Mouse (Mus musculus) hindbrain, embryonic 10.5 days (tissue): ENCODE results near the gene Igflr1. TPM values are rescaled to one million over a fixed set of nuclear protein-coding genes. Genes with fewer than 3 reads are reported as not detected.
A peak's percentile ranks its signal among the peaks of the same experiment; 100 is the strongest.

Experiments used
- DNase-seq: peaks from one replicate; pipeline ENCODE4 v3.0.0-alpha.2; 2017; ENCODE audit warnings: low spot score
- H3K27ac ChIP-seq: fragments of 300-500 bp; sonication (generic); 2 replicates; pipeline ENCODE4 v1.5.1; 2016; ENCODE audit warnings: mild to moderate bottlenecking, moderate library complexity
- H3K27me3 ChIP-seq: fragments of 300-500 bp; sonication (generic); 2 replicates; pipeline ENCODE4 v1.6.1; 2016; ENCODE audit warnings: mild to moderate bottlenecking; ENCODE audit not compliant: poor library complexity, insufficient read depth, severe bottlenecking
- H3K36me3 ChIP-seq: fragments of 300-500 bp; sonication (generic); 2 replicates; pipeline ENCODE4 v1.6.1; 2016; ENCODE audit warnings: mild to moderate bottlenecking, moderate library complexity
- H3K4me1 ChIP-seq: fragments of 300-500 bp; sonication (generic); replicated peaks from 2 replicates; pipeline ENCODE4 v1.6.1; 2016; ENCODE audit warnings: mild to moderate bottlenecking
- H3K4me3 ChIP-seq: fragments of 300-500 bp; sonication (generic); 2 replicates; pipeline ENCODE4 v1.5.1; 2016; ENCODE audit warnings: mild to moderate bottlenecking, moderate library complexity
- H3K9me3 ChIP-seq: fragments of 300-500 bp; sonication (generic); 2 replicates; pipeline ENCODE4 v1.6.1; 2016; ENCODE audit warnings: mild to moderate bottlenecking, moderate library complexity
- WGBS: fragments of 180-500 bp; shearing (Covaris S2); methylation state at CpG from one replicate; pipeline ENCODE4 v1.1.7; 2016; 5-methylcytosine and 5-hydroxymethylcytosine counted together
- polyA plus RNA-seq: library from polyadenylated mRNA; unstranded; fragments of >200 nt; fragmentation: Nextera tagmentation; extraction: Ambion mirVana; gene quantifications from 2 replicates; pipeline ENCODE4 v1.2.1, GENCODE M21; 2016

The Igflr1 gene
- polyA plus RNA-seq, 1 experiment from 2014 or later, result 6.7 TPM

GRCm38 (mm10) chr7:30534633-30535577 lies 30.3 kb upstream of the Igflr1 start, which contains the start of gene Arhgap33:
TSS of gene Arhgap33 (minus strand) at chr7:30535060.
- H3K36me3 ChIP-seq, result peaks cover 51% of the 10 kb centered on the region
- H3K9me3 ChIP-seq, result no peaks in the 10 kb centered on the region
- peak within 1 kb of the TSS; percentile 78 for H3K4me3 ChIP-seq
- H3K27me3 ChIP-seq, result peaks cover 21% of the 10 kb centered on the region; the same call in 1 of the 2 replicates
- H3K4me1 ChIP-seq, result peaks cover 45% of the 10 kb centered on the region
- peak; percentile 98 for DNase-seq
- under 1% methylated on average over 83 of the region's 84 CpGs for WGBS
- peak within 1 kb of the TSS; percentile 97 for H3K27ac ChIP-seq

DNA sequence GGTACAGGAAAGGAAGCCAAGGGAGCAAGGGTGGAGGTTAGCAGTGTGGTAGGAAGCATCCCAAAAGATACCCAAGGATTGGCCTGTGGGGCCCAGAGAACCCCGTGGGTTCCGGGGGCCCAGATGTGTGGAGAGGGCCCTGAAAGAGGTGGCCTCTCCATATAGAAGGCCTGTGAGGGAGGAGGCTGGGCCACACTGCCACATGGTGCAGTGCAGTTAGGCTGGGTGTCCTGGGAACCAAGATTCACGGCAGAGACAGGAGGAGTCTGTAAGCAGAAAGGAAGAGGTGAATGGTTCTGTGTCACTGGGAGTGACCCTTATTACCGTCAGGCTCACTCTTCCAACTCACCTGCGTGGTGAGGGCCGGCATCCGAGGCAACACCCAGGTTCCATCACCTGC lies 24.7 kb upstream of the Igflr1 start:
- no peak overlapping the region for H3K4me3 ChIP-seq
- H3K9me3 ChIP-seq, result no peaks in the 10 kb centered on the region
- peaks cover 66% of the 10 kb centered on the region for H3K36me3 ChIP-seq
- WGBS, result 88% methylated on average over 7 of the region's 7 CpGs
- no peaks in the 10 kb centered on the region for H3K27me3 ChIP-seq
- H3K4me1 ChIP-seq, result peaks cover 5% of the 10 kb centered on the region
- no peak overlapping the region for H3K27ac ChIP-seq
- DNase-seq, result no peak

DNA sequence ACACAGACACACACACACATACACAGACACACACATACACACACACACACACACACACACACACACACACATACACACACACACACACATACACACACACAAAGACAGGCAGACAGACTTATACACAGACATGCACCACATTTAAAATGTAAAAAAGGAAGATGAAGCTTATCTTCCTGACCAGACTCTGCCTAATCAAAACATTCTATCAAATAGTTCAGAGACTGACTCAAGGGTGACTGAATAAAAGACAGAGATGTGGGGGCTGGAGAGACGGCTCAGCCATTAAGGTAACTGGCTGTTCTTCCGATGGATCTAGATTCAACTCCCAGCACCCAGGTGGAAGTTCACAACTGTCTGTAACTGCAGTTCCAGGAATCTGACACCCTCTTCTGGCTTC lies 20.9 kb upstream of the Igflr1 start:
- Histone ChIP-seq H3K27me3 (no peaks in the 10 kb centered on the region), H3K9me3 (no peaks in the 10 kb centered on the region), H3K4me1 (no peaks in the 10 kb centered on the region), H3K27ac (no peak overlapping the region), H3K36me3 (peaks cover 88% of the 10 kb centered on the region), H3K4me3 (no peak overlapping the region)
- DNase-seq, result no peak
- WGBS, result 95% methylated on average over 2 of the region's 2 CpGs

- Histone ChIP-seq H3K9me3 (no peaks in the 10 kb centered on the region), H3K36me3 (peaks cover 50% of the 10 kb centered on the region), H3K27me3 (peaks cover 6% of the 10 kb centered on the region; the same call in 1 of the 2 replicates), H3K4me3 (no peak overlapping the region), H3K27ac (no peak overlapping the region), H3K4me1 (peaks cover 19% of the 10 kb centered on the region)
- DNase-seq, result no peak
- WGBS, result 92% methylated on average over 2 of the region's 2 CpGs
Observed at GRCm38 (mm10) chr7:30549880-30550279, 15.3 kb upstream of the Igflr1 start.

DNA sequence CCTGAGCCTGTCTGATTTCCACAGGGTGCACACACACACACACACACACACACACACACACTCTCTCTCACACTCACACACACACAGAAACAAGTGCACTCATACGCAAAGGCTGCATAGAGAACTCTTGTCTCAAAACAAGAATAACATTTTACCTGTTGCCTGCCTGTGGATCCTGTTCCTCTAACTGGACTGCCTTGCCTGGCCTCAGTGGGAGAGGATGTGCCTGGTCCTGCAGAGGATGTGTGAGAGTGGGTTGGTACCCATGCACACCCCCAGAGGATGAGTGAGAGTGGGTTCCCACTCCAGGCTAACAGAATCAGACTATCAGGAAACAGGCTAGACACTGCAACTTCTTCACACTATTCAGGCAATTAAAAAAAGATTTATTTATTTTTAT lies 14.6 kb upstream of the Igflr1 start:
- Histone ChIP-seq H3K27ac (no peak overlapping the region), H3K27me3 (peaks cover 6% of the 10 kb centered on the region; the same call in 1 of the 2 replicates), H3K4me1 (peaks cover 19% of the 10 kb centered on the region), H3K36me3 (peaks cover 54% of the 10 kb centered on the region), H3K9me3 (no peaks in the 10 kb centered on the region), H3K4me3 (no peak overlapping the region)
- no peak for DNase-seq
- 94% methylated on average over 1 of the region's 1 CpGs for WGBS

DNA sequence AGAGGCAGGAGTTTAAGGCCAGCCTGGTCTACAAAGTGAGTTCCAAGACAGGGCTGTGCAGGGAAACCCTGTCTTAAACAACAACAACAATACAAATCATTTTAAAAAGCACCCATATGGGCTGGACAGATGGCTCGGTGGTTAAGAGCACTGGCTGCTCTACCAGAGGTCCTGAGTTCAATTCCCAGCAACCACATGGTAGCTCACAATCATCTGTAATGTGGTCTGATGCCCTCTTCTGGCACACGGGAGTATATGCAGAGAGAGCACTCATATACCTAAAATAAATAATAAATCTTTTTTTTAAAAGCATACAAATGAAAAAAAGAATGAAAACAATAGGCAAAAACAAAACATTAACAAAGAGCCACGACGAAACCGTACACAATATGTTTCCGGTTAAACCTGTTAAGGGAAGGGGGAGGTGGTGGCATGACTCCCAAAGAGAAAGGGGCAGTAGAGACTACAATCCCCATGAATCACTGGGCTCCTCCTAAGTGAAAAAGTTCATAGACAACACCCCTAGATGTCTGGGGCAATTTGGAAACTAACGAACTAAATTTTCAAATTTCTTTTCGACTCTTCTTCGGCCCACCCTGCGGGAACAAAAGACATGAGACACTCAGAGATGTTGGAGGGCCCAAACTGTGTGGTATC lies 13.7 kb upstream of the Igflr1 start:
- Histone ChIP-seq H3K4me3 (peak overlapping the region; percentile 68), H3K27me3 (peaks cover 6% of the 10 kb centered on the region; the same call in 1 of the 2 replicates), H3K9me3 (no peaks in the 10 kb centered on the region), H3K4me1 (peaks cover 19% of the 10 kb centered on the region), H3K36me3 (peaks cover 54% of the 10 kb centered on the region), H3K27ac (peak overlapping the region; percentile 96)
- 3% methylated on average over 10 of the region's 10 CpGs for WGBS
- no peak for DNase-seq

- peaks cover 6% of the 10 kb centered on the region; the same call in 1 of the 2 replicates for H3K27me3 ChIP-seq
- peak within 1 kb of the TSS; percentile 68 for H3K4me3 ChIP-seq
- peaks cover 19% of the 10 kb centered on the region for H3K4me1 ChIP-seq
- peak; percentile 95 for DNase-seq
- peaks cover 56% of the 10 kb centered on the region for H3K36me3 ChIP-seq
- under 1% methylated on average over 44 of the region's 44 CpGs for WGBS
- peak within 1 kb of the TSS; percentile 96 for H3K27ac ChIP-seq
- H3K9me3 ChIP-seq, result no peaks in the 10 kb centered on the region
Observed at GRCm38 (mm10) chr7:30552102-30553020, 12.9 kb upstream of the Igflr1 start, which contains the start of the genes Hspb6 and Proser3. TSS of gene Hspb6 (plus strand) at chr7:30552178. TSS of gene Proser3 (minus strand) at chr7:30552299.

DNA sequence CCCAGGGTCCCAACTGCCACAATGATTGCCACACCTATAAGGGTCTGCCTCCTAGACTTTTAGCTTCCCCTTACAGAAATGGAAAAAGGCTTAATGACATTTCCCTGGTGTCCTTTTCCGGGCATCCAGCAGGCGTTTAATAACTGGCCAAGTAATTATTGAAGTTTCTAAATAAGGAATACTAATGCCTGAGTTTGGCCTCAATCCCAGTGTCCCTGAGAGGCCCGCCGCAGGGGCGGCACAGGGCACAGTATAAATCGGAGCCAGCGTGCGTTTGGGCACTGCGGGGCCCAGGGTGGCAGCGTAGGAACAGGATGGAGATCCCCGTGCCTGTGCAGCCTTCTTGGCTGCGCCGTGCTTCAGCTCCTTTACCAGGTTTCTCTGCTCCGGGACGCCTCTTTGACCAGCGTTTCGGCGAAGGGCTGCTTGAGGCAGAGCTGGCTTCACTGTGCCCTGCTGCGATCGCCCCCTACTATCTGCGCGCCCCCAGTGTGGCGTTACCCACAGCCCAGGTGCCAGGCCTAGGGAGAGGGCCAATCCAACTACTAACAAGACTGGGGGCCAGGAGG lies 12.1 kb upstream of the Igflr1 start:
- Histone ChIP-seq H3K4me3 (peak overlapping the region; percentile 68), H3K27me3 (peaks cover 6% of the 10 kb centered on the region; the same call in 1 of the 2 replicates), H3K4me1 (peaks cover 22% of the 10 kb centered on the region), H3K9me3 (no peaks in the 10 kb centered on the region), H3K27ac (peak overlapping the region; percentile 96), H3K36me3 (peaks cover 56% of the 10 kb centered on the region)
- no peak for DNase-seq
- WGBS, result 9% methylated on average over 23 of the region's 23 CpGs

GRCm38 (mm10) chr7:30553810-30554584 lies 11.2 kb upstream of the Igflr1 start:
- DNase-seq, result no peak
- 85% methylated on average over 22 of the region's 22 CpGs for WGBS
- Histone ChIP-seq H3K4me1 (peaks cover 31% of the 10 kb centered on the region), H3K27ac (peak overlapping the region; percentile 96; the same call in 1 of the 2 replicates), H3K27me3 (peaks cover 6% of the 10 kb centered on the region; the same call in 1 of the 2 replicates), H3K9me3 (no peaks in the 10 kb centered on the region), H3K36me3 (peaks cover 48% of the 10 kb centered on the region), H3K4me3 (peak overlapping the region; percentile 68)

GRCm38 (mm10) chr7:30556894-30557536 lies 8.2 kb upstream of the Igflr1 start:
- Histone ChIP-seq H3K9me3 (no peaks in the 10 kb centered on the region), H3K4me1 (peaks cover 39% of the 10 kb centered on the region), H3K4me3 (peak overlapping the region; percentile 11; the same call in 1 of the 2 replicates), H3K36me3 (peaks cover 46% of the 10 kb centered on the region), H3K27me3 (peaks cover 6% of the 10 kb centered on the region; the same call in 1 of the 2 replicates), H3K27ac (no peak overlapping the region)
- WGBS, result 92% methylated on average over 18 of the region's 18 CpGs
- DNase-seq, result no peak
